Mouse (Mus musculus) ovary, postnatal 14 days (tissue): ENCODE results near the gene Abcg4.

Source experiments
- DNase-seq: peaks from one replicate; pipeline ENCODE4 v3.0.0; 2022; ENCODE audit warnings: low spot score

Abcg4 gene

DNA sequence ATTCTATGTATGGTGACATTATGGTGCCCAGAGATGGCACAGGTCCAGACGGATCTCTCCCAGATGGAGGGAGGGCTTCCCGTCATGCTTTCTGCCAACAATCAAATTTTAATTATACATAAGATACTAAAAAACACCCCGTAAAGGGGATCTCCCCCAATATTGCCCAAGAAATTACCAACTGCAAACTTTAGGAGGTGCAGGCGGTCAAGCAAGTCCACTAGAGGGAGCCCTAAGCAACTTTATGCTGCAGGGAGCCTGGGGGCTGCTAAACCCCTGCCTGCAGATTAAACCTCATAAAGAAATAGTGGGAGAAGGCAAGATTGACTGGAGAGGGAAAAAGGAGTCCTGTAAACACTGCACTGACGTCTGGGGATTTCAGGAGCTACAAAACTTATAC, 49.0 kb downstream of the Abcg4 start:
- peak; percentile 54 for DNase-seq

DNA sequence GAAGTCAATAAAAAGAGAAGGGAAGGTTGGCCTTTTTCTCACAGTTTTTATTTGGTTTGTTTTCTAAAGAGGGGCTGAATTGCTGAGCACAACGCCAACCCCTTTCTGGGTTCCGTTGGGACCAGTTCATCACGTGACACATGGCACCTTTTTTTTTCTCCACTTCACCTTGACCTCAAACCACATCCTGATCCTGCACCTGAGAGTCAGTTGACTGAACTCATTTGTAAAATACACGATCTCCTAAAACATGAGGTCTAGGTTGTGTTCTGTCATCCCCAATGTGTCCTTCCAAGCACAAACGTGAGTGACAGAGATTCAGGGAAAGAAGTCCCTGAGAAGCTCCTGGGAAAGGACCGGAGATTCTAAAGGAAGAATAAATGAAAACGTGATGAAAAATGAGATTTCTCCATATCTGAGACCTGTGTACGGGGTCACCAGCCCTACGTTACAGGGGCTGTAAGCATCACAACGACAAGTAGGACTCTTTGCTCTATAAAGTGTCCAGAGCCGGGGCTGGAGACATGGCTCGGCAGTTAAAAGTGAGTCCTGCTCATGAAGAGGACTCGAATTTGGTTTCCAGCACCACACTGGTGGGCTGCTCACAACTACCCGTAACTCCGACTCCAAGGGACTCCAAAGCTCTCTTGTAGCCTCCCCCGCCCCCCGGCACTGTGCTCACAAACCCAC, 49.8 kb downstream of the Abcg4 start:
- DNase-seq = no peak

DNA sequence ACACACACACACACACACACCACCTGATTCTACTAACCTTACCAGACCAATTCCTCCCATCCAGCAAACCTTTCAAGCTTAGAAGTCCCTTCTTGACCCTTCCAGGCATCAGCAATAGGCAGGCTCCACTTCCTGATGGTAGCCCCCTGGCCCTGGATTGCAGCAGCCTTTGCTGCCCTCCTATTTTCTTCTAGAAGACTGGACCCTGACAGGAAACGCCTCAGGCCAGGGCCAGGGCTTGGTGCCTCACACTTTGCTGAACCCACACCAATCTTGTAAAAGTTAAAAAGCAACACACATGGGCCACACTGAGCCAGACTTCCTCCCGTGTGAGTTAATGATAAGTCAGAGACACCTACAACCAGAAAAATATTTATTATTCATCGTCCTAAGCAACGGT, 51.3 kb downstream of the Abcg4 start:
- DNase-seq = no peak

DNA sequence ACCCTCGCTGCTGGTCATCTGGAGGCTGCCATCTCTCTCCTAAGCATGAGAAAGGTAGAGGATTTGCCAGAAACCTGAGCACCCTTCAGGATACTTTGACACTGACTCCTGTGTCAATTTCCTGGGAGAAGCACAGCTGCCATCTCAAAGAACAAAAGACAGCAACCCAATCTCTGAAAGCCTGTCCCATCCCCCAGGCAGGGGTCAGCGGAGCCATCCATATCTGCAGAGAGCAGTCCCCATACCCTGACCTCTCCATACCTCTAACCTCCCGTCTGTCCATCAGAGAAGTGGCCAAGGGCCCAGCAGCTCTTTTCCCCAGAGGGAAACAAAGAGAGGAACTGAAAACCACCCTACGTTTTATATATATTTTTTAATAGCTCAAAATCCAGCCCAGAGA, 51.8 kb downstream of the Abcg4 start:
- DNase-seq = no peak

DNA sequence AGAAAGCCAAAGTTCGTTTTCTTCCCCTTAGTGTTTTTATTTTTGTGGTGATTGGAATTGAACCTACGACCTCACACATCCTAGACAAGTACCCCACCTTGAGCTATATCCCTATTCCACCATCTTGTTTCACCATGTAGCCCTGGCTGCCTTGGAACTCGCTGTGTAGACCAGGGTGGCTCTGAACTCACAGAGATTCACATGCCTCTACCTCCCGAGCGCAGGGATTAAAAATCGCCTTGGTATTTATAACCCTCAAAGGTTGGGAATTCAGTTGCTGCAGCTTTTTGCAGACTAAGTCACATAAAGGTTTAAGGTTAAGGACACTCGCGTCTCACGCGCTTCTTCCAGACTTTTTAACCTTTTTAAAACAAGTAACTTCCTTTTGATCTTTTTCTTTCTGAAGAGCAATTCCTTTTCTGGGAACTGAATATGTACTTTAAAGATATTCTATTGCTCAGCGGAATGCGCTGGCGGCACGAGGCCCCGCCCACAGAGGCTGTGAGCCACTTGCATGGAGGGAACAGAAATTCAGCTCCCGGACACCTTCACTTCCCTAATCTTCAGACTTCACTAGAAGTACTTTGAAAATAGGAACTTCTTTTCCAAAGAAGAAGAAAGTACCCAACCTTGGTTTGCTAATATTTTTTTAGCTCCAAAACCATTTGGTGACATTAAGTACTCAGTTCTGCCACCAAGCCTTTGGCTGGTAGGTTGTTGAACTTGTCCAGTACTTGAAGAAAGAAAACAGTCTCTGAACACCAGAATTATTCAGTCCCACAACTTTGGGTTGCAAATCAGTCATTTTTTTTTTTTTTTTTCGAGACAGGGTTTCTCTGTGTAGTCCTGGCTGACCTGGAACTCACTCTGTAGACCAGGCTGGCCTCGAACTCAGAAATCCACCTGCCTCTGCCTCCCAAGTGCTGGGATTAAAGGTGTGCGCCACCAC, 53.7 kb downstream of the Abcg4 start:
- no peak for DNase-seq

DNA sequence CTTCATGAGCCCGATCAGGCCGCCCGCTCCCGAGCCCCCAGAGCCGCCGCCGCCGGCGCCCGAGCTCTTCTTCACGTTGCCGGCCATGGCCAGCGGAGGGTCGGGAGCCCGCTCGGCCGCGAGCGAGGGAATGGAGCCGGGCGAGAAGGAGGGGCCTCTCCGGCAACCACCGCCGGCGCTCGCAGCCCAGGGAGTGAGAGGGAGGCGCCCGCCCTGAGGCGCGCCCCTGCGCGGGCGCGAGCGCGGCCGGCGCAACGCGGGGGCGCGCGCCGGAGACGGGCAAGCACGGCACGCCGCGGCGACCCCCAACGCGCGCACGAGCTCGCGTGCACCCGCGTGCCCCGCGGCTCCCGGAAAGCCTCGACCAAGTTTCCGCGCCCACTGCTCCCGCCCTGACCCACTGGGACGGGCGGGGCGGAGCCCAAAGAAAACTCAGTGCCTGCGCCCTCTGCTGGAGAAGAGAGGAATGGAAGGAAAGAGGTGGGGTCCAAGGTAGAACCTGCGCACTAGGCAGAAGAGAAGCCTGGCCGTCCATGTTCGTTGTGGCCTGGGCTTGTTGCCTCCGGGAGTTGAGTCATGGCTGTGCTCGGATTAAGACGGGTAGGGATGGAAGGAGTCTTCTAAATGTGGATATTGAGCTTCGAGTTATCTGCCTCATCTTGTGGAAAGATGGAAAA, 54.5 kb downstream of the Abcg4 start, which contains the start of gene Cbl:
TSS of gene Cbl (minus strand) at position 248 of the 677 bp plus-strand sequence.
- DNase-seq = peak; percentile 100

DNA sequence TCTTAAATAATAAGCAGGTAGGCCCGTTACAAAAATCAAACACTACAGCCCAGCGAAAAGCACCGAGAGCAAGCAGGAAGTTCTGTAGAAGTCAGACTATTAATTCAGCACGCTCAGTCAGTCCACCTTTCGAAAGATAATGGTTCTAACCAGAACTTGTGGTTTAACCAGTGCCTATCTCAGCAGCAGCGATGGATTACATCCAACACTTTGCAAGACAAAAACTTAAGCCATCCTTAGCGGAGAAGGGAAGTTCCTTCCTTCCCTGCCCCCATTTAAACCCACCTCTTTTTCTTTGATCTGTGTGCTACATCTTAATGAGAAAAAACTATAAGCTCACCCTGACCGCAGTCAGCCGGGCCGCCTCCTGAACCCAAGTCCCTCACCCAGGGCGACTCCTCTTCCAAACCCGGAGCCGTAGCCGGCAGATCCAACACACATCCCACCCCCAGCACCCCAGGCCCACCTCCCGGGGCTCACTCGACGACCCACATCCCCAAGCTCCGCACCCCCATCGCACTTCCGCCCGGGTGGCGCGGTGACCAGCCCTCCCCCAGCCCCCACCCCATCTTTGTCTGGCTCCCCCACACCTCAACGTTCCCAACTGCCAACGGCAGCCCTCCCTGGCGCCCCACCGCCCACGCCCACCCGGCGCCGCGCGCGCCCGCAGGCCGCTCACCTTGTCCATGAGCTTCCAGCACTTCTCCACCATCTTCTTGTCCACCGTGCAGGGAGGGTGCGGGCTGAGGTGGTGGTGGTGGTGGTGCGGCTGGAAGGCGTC, 55.2 kb downstream of the Abcg4 start:
- DNase-seq = no peak

DNA sequence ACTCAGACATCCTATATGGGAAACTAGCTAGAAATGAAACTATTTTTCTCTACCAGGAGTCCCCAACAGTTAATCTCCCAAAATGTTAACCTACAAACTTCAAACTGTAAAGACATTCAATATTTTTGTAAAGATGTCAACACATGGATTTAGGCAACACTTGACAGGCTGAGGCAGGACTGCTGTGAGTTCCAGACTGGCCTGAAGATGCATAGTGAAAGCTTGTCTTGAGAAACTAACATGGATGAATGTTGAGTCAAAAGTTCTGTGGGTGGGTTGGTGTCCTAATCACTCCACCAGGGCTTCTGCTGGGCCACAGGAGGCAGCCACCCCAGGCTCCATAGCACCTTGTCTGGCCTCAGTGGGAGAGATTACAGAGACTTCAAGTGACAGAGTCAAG, 56.8 kb downstream of the Abcg4 start:
- no peak for DNase-seq

DNA sequence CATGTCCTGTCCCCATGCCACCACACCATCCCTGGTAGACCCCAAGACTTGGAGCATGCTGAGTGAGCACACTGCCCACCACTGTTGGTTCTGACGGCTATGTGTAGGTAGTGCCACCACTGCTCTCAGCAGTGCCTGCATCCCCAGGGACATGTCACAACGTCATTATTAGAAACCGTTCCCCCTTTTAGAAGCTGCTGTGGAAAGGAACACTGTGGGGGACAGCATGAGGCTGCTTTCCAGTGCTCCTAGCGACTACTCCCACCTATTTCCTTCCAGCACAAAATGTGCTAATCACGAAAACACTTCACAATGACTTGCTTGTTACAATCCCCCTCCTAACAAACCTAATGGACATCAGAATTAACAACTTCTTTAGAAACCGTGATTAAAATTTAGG, 62.4 kb downstream of the Abcg4 start:
- DNase-seq = no peak
